Mouse (Mus musculus): ENCODE results near the gene Tspan9.

Gene Tspan9

GRCm38 (mm10) chr6:128143390-128144020 is at the start of gene Tspan9:
Gene Tspan9, minus strand, starts transcription at chr6:128143594.
- no peak; the same call in 1 of the 2 replicates for TF ChIP-seq GATA4 (IDR thresholded peaks at IDR 0.05; ENCODE audit: insufficient replicate concordance, low read length)

- TF ChIP-seq GATA4 (IDR thresholded peaks at IDR 0.05; ENCODE audit: insufficient replicate concordance, low read length) = no peak
These were observed 40.1 kb upstream of the Tspan9 start for GRCm38 (mm10) chr6:128183521-128183920.

DNA sequence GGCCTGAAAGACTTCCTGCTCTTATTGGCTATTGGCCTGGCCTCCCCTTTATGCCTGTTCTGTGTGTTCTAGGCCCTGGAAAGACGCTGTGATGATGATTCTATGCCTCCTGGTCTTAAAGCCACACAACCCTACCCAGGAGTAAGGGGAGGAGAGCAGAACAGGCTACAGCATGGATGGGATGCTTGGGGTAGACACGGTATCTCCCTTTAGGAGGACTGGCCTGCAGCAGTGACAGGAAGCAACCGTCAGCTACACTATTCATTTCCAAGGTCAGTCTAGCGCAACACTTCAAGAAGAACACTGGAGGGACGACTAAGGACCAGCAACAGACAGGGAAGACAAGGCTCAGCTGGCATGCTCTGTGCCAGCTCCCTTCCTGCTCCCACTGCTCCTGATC is 37.8 kb upstream of the Tspan9 start:
- TF ChIP-seq GATA4 (IDR thresholded peaks at IDR 0.05; ENCODE audit: insufficient replicate concordance, low read length) = no peak

DNA sequence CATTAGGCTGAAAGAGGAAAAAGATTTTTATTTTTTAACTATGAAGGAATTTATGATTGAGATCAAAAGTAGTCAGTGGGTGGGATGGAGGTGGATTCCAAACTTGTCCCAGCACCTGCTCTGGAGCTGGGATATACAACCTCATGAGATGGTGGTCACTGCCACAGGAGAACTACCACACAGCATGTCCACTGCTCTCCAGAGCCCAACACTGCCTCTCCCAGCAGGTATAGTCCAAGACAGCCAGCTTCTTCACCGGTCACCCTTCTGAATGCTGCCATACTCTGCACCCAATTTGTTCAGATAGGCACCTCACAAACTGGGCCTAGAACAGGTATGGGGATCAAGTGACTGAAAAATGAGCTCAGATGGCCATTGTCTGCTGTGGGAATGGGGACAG is 36.3 kb upstream of the Tspan9 start:
- TF ChIP-seq GATA4 (IDR thresholded peaks at IDR 0.05; ENCODE audit: insufficient replicate concordance, low read length) = no peak

DNA sequence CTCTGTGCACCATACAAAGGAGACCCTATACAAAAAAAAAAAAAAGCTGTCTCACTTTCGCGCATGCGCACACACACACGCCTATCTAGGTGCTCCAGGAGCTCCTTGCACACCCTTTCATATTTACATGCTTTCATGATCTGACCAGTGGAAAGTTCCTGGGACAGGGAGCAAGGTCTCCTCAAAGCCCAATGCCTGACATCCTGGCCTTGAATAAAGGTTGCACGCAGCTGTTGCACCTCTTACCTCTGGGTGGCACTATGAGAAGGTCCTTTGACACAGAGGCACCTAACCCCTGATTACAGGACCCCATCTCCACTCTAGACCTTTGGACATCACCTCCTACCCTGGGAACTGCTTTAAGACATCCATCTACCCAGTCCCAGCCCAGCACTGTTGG is 35.9 kb upstream of the Tspan9 start:
- TF ChIP-seq GATA4 (IDR thresholded peaks at IDR 0.05; ENCODE audit: insufficient replicate concordance, low read length) = no peak

GRCm38 (mm10) chr6:128178681-128179080 is 35.3 kb upstream of the Tspan9 start:
- no peak for TF ChIP-seq GATA4 (IDR thresholded peaks at IDR 0.05; ENCODE audit: insufficient replicate concordance, low read length)

- no peak for TF ChIP-seq GATA4 (IDR thresholded peaks at IDR 0.05; ENCODE audit: insufficient replicate concordance, low read length)
These were observed 25.6 kb upstream of the Tspan9 start for GRCm38 (mm10) chr6:128168785-128169679.

DNA sequence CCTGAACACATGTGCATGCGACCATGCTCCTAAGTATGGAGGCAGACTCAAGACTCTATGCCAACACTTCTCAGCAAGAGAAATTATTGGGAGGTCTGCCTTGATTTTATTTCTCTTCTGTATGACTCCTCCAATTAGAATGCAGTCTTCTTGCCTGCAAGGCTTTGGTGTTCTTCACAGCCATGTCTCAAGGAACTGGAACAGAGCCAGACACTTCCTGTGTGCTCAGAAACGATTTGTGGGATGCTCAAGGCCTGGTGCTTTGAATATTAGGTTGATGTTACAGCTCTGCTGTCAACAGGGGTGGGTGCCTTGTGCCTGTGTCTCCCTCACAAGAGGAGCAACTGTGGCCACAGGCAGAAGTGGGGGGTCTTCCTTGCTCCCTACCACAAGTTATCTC is 22.2 kb upstream of the Tspan9 start:
- TF ChIP-seq GATA4 (IDR thresholded peaks at IDR 0.05; ENCODE audit: insufficient replicate concordance, low read length) = no peak

DNA sequence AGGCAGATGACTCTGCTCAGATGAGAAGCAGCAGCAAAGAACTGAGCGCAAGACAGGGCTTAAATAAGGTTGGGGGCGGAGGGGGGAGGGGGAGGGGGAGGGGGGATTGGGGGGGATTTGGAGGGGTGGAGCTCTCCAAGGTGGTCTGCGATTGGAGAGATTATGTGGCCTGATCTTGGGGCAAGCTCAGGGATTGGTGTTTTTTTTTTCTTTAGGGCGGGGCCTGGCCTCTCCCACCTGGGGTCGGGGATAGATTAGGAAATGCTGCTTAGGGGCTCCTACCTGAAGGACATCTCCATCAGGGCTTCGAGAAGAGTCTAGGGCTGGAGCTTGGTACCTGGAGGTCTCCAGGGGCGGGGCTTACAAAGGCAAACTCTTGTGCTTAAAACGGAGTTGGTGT is 21.2 kb upstream of the Tspan9 start:
- TF ChIP-seq GATA4 (IDR thresholded peaks at IDR 0.05; ENCODE audit: insufficient replicate concordance, low read length) = no peak

DNA sequence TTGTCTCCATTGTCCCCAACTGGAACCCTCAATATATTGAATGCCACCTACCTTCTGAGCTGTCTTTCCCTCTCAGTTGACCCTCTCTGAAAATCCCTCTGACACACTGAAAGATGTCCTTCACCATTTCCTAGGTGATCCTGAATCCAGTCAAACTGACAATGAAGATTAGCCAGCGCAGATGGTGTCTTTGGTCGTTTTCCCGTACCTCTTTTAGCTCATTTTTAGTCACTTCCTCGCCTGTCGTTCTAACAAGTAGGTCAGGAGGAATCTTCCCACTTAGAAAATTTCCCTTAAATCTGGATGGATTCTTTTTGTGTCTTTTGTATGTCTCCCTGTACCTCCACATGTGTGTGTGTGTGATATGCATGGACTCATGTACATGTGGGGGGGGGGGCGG is 15.7 kb upstream of the Tspan9 start:
- TF ChIP-seq GATA4 (IDR thresholded peaks at IDR 0.05; ENCODE audit: insufficient replicate concordance, low read length) = no peak

DNA sequence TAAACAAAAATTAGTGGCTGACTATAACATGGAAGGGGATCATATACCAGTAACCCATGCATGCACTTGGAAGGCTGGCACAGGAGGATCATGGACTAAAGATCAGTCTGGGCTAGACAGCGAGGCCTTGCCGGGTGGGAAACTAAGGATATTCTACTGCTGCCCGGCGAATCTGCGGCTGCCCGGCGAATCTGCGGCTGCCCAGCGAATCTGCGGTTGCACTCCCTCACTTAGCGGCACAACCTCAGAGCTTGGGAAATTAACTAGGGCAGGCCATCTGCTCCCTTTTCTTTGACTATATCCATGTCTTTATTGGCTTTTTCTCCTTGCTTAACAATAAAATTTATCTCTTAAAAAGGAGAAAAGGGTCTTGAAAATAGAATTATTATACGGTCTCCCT is 14.6 kb upstream of the Tspan9 start:
- no peak for TF ChIP-seq GATA4 (IDR thresholded peaks at IDR 0.05; ENCODE audit: insufficient replicate concordance, low read length)

DNA sequence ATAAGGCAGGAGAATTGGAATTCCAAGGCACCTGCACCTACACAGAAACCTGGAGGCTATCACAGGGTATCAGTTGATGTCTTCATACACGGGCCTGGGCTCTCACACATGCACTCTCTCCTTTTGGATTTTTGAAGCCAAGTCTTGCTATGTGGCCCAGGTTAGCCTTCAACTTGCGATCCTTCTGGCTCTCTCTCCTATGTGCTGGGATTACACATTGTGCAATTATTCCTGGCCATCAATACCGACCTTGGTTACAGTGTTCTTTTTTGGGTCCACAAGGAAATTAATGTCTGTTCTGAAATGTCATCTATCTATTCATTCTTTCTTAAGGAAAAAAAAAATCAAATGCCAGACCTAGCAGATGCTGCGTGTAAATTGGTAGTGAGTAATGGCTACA is 13.1 kb upstream of the Tspan9 start:
- no peak for TF ChIP-seq GATA4 (IDR thresholded peaks at IDR 0.05; ENCODE audit: insufficient replicate concordance, low read length)

- TF ChIP-seq GATA4 (IDR thresholded peaks at IDR 0.05; ENCODE audit: insufficient replicate concordance, low read length) = no peak
These were observed 12.5 kb upstream of the Tspan9 start for GRCm38 (mm10) chr6:128155935-128156334.

DNA sequence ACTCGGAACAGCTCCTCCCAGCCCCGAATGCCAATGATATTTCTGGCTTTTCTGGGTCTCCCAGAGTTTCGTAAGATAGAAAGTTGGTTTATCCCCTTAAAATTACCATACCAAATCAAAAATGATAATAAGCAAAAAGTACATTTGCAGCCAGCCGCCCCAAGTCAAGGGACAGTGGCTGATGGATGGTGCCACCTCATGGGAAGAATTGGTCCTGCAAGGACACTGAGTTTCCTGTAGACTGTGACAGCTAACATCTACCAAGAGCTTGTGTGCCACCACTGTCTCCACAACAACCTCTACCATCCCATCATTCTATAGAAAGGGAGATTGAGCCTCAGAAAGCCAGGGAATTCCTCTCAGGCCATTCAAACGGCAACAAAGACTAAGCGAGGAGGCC is 2.4 kb upstream of the Tspan9 start:
- TF ChIP-seq GATA4 (IDR thresholded peaks at IDR 0.05; ENCODE audit: insufficient replicate concordance, low read length) = no peak

- TF ChIP-seq GATA4 (IDR thresholded peaks at IDR 0.05; ENCODE audit: insufficient replicate concordance, low read length) = no peak
These were observed 770 bp downstream of the Tspan9 start for GRCm38 (mm10) chr6:128142369-128143278.

Measured in liver, adult (tissue).